Mouse (Mus musculus): ENCODE measurements around the gene Gm5751.
A peak's percentile ranks its signal among the peaks of the same experiment; 100 is the strongest.
"Not testable (repeated sequence)": the region's sequence is repeated elsewhere in the genome, so short reads cannot be mapped to it uniquely, and the experiment has no call there.

Gene Gm5751

DNA sequence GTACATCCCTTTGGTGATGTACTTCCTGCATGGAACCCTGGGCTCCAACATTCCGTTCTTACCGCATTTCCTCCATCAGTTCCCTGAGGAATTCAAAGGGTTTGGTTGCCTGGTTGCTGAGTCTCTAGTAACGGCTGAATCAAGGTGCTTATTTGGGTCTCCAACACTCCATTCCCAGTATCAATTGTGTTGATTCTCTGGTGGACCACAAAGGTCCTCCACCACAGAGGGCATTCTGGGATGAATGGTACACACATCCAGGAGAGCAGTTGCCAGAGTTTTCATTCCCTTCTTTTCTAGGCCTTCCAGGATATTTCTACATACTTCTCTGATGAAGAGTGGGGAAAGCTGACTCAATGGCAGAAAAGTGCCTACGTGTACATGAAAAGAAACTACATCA is at the start of gene Gm5751:
TSS of gene Gm5751 (plus strand) at position 301 of the 400 bp plus-strand sequence.
- DNase-seq, result not testable (repeated sequence)

DNA sequence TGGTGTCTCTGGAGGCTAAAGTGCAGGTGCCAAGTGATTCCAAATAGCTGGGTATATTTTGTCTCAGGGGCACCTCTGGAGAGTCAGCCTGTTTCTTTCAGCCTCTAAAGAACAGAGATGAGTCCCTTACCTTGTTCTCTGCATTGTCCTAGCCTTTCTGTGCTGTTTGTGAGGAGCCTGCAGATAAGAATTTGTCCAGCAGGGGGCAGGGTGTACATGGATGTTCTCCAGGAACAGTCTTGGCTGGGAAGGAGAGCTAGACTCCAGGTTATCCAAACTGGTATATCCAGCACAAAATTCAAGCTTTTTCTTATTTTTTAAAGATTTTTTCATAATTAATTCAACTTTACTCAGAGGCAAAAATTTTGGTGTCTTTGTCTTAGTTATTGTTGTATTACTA is 42.0 kb upstream of the Gm5751 start:
- DNase-seq, result peak; percentile 68

DNA sequence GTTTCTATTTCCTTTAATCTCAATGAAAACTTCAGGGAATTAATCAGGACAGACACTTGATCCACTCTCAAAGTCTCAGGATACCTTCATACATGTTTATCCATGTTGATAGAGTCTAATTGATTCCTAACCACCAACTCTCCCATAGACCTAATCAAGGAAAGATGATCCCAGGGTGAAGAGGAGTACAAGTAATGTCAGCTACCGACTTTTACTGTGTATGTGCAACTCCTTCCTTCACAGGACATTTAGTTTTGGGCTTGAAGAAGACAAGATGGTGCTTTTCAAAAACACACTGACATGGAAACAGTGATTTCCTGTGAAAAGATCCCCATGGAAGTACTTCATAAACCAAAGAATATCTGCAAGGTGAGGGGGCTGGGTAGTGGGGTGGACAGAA is 30.4 kb upstream of the Gm5751 start, which contains the start of gene Gm6592:
TSS of gene Gm6592 (plus strand) at position 301 of the 400 bp plus-strand sequence.
- no peak for DNase-seq

DNA sequence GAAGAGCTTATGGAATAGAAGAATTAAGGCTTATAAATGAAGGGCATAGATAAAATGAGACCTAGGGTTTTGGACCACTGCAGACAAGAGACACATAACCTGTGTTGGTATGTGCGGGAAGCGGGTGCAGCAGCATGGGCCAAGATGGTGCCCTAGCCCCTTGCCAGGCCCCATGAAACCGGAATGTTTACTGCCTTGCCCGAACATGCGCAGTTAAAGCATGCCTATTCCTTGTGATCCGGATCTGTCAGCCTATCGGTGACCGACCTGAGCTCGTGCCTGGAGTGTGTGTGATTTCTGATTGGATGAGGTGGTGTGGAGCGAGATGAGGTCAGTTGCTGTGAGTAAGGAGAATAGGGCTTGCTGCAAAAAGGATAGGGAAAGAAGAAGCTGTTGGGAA is 21.6 kb upstream of the Gm5751 start:
- no peak for DNase-seq

DNA sequence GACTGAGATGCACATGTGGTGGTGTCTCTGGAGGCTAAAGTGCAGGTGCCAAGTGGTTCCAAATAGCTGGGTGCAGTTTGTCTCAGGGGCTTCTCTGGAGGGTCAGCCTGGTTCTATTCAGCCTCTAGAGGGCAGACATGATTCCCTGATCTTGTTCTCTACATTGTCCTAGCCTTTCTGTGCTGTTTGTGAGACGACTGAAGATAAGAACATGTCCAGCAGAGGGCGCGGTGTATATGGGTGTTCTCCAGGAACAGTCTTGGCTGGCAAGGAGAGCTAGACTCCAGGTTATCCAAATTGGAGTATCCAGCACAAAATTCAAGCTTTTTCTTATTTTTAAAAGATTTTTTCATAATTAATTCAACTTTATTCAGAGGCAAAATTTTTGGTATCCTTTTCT is 9.7 kb upstream of the Gm5751 start:
- DNase-seq, result peak; percentile 78

DNA sequence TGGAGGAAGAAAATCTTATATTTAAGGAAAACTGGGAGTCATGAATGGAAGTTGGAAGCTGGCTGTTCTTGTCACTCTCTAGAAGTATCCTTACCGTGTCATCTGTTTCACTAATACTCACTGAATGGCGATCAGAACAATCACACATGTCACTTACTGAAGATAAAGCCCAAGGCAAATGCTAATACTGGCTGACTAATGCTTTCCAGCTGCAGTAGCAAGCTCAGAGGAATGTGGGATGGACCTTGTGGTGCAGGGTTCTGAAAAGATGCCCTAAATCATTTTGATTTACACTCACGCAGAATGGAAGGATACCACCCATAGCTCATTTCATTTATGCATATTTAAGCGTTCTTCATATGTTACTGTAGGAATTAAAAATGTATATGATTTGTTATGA is 10.3 kb downstream of the Gm5751 start:
- no peak for DNase-seq

DNA sequence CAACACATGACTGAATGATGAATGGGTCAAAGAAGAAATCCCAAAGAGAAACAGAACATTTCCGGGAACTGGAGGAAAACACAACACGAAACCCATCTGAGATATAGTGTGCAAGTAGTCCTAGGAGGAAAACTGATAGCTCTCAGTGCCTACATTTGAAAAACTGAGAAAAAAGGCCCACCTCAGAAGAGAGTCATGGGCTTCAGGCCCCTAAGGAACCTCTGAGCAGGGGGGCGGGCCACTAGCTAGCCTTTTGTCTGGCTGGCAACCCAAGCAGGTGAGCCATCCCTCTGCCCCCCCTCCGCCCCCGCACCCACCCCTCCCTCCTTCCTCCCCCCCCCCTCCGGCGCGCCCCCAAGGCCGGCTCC is 17.9 kb downstream of the Gm5751 start:
- DNase-seq, result no peak

DNA sequence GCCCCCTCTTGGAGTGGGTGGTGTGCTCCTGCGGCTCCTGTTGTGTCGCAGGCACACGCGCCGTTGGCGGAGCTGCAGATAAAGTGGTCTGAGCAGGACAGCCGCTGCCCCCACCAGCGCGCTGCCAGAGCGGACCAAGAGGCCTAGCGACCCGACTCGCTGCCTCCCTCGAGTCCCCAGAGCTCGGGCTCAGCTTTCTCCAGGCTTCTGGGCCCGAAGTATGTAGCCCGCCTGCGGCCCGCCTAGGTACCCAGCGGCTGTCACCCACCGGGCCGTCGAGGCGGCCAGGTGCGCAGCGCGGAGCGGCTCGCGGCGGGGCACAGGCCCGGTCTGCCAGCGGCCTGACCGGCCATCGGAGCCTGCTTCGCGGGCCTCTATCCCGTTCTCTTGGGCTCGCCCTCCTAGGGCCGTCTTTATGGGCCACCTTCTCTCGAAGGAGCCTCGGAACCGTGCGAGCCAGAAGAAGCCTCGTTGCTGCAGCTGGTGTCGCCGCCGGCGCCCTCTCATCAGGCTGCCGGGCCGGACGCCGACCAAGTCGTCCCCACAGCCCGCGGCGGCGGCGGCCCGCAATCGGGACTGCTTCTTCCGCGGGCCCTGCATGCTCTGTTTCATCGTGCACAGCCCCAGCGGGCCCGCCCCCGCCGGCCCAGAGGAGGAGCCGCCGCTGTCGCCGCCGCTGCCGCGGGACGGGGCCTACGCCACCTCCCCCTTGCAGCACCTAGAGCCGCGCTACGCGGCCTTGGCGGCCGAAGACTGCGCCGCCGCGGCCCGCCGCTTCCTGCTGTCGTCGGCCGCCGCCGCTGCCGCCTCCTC is 18.5 kb downstream of the Gm5751 start, which contains the start of gene B630019K06Rik:
TSS of gene B630019K06Rik (plus strand) at position 40 of the 813 bp plus-strand sequence.
- DNase-seq, result peak; percentile 50

DNA sequence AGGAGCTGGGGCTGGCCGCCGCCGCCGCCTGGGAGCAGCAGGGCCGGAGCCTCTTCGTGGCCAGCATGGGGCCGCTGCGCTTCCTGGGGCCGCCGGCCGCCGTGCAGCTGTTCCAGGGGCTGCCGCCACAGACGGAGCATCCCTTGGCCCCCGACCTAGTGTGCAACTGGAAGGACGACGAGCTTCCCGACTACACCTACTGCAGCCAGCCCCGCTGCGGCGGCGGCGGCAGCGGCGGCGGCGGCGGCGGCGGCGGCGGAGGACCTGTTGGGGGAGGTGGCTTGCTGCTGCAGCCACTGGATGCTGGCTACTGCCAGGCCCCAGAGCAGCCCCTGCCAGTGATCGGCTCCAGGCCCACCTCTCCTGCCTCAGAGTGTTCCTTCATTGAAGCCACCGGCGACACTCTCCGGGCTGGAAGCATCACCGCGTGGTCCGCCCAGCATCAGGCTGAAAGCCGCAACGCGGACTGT is 19.2 kb downstream of the Gm5751 start:
- peak; percentile 17 for DNase-seq

DNA sequence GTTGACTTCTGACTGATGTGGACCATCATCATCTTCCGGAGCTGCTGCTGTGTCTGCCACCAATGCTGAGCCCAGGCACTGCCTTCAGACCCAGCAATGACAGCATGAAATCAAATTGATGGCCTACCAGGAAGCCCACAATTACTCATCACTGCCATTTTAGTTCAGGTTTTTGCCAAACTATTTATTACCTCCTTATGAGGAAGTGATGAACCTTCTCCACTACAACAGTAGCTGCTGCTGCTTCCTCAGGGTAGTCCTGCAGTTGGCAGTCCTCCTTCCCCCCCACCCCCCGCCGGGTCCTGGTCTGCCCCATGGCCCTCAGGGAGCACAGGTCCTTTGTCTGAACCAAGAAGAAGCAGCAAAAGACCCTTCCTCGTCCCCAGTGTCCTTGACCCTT is 26.8 kb downstream of the Gm5751 start:
- DNase-seq, result no peak

DNA sequence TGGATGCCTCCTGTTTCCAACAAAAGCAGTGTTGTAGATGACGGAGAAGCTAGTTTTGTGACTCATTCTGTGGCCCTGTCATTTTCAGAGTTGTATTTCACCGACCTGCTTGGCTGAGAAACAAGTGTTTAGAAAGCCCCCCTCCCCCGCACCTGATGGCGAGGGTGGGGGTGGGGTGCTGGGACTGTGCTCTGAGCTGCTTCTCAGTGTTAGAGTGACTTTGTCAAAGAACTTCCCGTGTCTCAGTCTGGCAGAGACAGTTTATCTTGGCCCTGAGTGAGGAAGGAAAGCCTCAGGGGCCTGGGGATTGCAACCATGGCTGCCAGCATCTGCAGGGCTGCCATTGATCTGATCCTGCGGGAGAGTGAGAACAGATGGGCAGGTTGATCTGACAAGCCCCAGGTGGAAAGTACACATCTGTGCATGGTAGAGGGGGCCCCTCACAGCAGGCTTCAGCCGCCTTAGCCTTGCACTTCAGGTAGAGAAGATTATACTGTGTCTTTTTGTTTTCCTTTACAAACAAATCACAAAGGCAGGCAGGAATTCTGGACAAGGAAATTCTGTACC is 27.9 kb downstream of the Gm5751 start:
- no peak for DNase-seq

DNA sequence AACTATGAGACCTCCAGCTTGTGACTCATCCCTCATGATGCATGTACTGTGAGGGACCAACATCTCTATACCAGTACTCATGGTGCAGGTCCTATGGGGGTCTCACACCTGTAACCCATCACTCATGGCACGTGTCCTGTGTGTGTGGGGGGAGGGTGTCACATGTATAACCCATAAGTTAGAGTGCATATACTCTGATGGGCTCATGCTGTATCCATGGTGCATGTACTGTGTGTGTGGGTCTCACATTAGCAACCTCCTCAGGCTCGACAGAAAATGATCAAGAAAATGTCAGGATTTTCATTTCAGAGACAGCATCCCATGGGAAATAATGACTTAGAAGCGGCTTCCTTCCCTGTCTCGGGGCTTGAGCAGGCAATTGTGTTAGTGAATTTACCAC is 47.0 kb downstream of the Gm5751 start:
- no peak for DNase-seq

DNA sequence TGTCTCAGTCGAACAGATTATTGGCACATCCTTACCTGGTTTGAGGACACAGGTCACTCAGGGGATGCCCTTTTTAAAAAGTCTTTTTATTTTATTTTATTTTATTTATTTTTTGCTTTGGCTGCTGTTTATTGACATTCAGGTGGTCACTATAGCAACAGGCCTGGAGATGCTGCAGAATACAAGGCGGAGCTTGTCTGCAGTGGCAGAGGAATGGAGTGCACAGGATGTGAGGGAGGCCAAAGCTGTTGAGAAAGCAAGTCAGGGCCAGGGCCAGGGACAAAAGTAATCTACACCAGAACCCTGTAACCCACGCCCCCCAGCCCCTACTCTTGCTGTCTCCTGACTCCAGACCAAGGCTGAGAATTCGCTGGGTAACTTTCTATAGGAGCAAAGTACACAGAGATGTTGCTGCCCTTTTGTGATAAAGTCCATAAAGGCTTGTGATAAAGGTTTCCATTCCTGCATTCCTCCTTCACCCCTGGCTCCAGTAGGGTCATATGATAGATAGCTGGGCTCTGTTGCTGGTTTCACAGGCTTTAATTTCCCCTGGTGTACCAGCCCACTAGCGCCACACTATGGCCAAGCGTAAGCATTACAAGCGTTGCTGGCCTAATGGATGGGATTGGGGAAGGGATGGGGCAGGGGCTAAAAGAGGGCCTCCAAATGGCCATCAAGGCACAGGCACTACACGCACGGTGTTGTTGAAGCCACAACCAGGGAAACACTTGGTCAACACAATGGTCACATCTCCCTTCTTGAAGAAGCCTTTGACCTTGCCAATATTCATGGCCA is 48.0 kb downstream of the Gm5751 start:
- peak; percentile 7 for DNase-seq

DNA sequence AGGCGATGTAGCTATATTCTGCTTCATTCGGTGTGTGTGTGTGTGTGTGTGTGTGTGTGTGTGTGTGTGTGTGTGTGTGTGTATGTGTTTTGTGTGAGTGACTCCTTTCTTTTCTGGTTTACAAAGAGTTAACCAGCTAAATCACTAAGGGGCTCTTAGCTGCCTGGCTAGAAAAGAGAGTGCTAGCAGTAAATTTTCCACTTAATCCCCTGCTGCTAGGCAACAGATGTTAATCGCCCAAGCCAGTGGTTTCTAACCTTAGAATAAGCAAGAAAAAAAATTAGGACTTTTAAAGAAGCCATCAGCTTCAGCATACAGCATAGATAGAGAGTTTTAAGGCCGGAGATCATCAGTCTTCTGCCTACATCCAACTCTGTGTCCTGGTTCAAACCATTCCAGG is 53.3 kb downstream of the Gm5751 start:
- no peak for DNase-seq
